Mouse (Mus musculus) heart, postnatal 0 days (tissue): ENCODE results near the gene Pon2. TPM values are rescaled to one million over a fixed set of nuclear protein-coding genes. Genes with fewer than 3 reads are reported as not detected.

Experiments
- ATAC-seq: fragments of 200-750 bp; cut with Nextera tagmentation; 2 replicates; pipeline ENCODE4 v1.8.0; 2017; ENCODE audit warnings: low read depth, moderate number of reproducible peaks, moderate library complexity; ENCODE audit not compliant: insufficient read depth
- DNase-seq: peaks from one replicate; pipeline ENCODE4 v3.0.0-alpha.2; 2016; ENCODE audit warnings: low spot score
- H3K27ac ChIP-seq: fragments of 300-500 bp; sonication (generic); 2 replicates; pipeline ENCODE4 v1.5.1; 2014; ENCODE audit warnings: low read depth, mild to moderate bottlenecking
- H3K27me3 ChIP-seq: fragments of 300-500 bp; sonication (generic); 2 replicates; pipeline ENCODE4 v1.6.1; 2014; ENCODE audit warnings: low read length, mixed read lengths; ENCODE audit not compliant: control insufficient read depth, insufficient read depth
- H3K36me3 ChIP-seq: fragments of 300-500 bp; sonication (generic); replicated peaks from 2 replicates; pipeline ENCODE4 v1.6.1; 2014; ENCODE audit warnings: low read length, mixed read lengths; ENCODE audit not compliant: control insufficient read depth, insufficient read depth
- H3K4me1 ChIP-seq: fragments of 300-500 bp; sonication (generic); 2 replicates; pipeline ENCODE4 v1.6.1; 2014; ENCODE audit warnings: antibody characterized with exemption; ENCODE audit not compliant: control insufficient read depth, insufficient read depth
- H3K4me2 ChIP-seq: fragments of 300-500 bp; sonication (generic); 2 replicates; pipeline ENCODE4 v1.6.1; 2014; ENCODE audit warnings: low read depth, mild to moderate bottlenecking, low read length, moderate library complexity
- H3K4me3 ChIP-seq: fragments of 300-500 bp; sonication (generic); 2 replicates; pipeline ENCODE4 v1.5.1; 2014; ENCODE audit warnings: low read depth, low read length
- H3K9ac ChIP-seq: fragments of 300-500 bp; sonication (generic); replicated peaks from 2 replicates; pipeline ENCODE4 v1.6.1; 2014; ENCODE audit warnings: low read depth, low read length, mixed read lengths
- H3K9me3 ChIP-seq: fragments of 300-500 bp; sonication (generic); replicated peaks from 2 replicates; pipeline ENCODE4 v1.6.1; 2016; ENCODE audit warnings: low read length; ENCODE audit not compliant: control insufficient read depth
- CTCF ChIP-seq: IDR thresholded peaks from 2 replicates; pipeline ENCODE4 v1.5.1; 2016; ENCODE audit warnings: antibody characterized with exemption, control low read depth, low read depth
- EP300 ChIP-seq: IDR thresholded peaks from 2 replicates; pipeline ENCODE4 v1.6.1; 2016; ENCODE audit warnings: antibody characterized with exemption, low read depth
- WGBS: fragments of 180-500 bp; shearing (Covaris S2); extraction: QIAGEN DNeasy Blood & Tissue Kit; methylation state at CpG from one replicate; pipeline ENCODE4 v1.1.7; 2014; 5-methylcytosine and 5-hydroxymethylcytosine counted together
- polyA plus RNA-seq: library from polyadenylated mRNA; unstranded; fragments of >200 nt; fragmentation: Nextera tagmentation; extraction: Ambion mirVana; gene quantifications from 2 replicates; pipeline ENCODE4 v1.2.1, GENCODE M21; 2015
- total RNA-seq: library from RNA; depleted of rRNA; stranded (reverse); fragments of >200 nt; gene quantifications from 2 replicates; pipeline ENCODE4 v1.2.3, GENCODE M21; 2014; ENCODE audit warnings: low replicate concordance

Gene Pon2
- total and polyA plus RNA-seq, 2 experiments from 2014 or later, result 29.7 to 56.8 TPM

GRCm38 (mm10) chr6:5299561-5299960 lies 1.3 kb upstream of the Pon2 start:
- Histone ChIP-seq H3K4me1 (no peaks in the 10 kb centered on the region), H3K27ac (no peak overlapping the region), H3K27me3 (no peaks in the 10 kb centered on the region), H3K9ac (0 out of 2 replicates have a peak overlapping the region, but pooled peaks have one; percentile 1), H3K9me3 (no peaks in the 10 kb centered on the region), H3K36me3 (no peaks in the 10 kb centered on the region), H3K4me2 (no peak overlapping the region), H3K4me3 (no peak overlapping the region)
- TF ChIP-seq CTCF (no peak), EP300 (no peak)
- DNase-seq, result no peak
- WGBS, result 73% methylated on average over 5 of the region's 5 CpGs
- no peak for ATAC-seq

GRCm38 (mm10) chr6:5297321-5298091 lies 749 bp downstream of the Pon2 start:
- TF ChIP-seq EP300 (no peak), CTCF (no peak)
- Histone ChIP-seq H3K36me3 (peaks cover 7% of the 10 kb centered on the region; the same call in 1 of the 2 replicates), H3K4me1 (no peaks in the 10 kb centered on the region), H3K4me2 (peak overlapping the region; percentile 67), H3K27me3 (no peaks in the 10 kb centered on the region), H3K27ac (peak overlapping the region; percentile 89), H3K9ac (peak overlapping the region; percentile 72), H3K4me3 (peak overlapping the region; percentile 62), H3K9me3 (no peaks in the 10 kb centered on the region)
- peak; percentile 74 for ATAC-seq
- 2% methylated on average over 24 of the region's 25 CpGs for WGBS
- DNase-seq, result peak; percentile 84

GRCm38 (mm10) chr6:5296067-5296466 lies 2.2 kb downstream of the Pon2 start:
- WGBS, result 94% methylated on average over 7 of the region's 7 CpGs
- Histone ChIP-seq H3K4me2 (no peak overlapping the region), H3K9me3 (no peaks in the 10 kb centered on the region), H3K4me1 (no peaks in the 10 kb centered on the region), H3K4me3 (no peak overlapping the region), H3K27me3 (no peaks in the 10 kb centered on the region), H3K36me3 (peaks cover 10% of the 10 kb centered on the region; the same call in 1 of the 2 replicates), H3K9ac (no peak overlapping the region), H3K27ac (no peak overlapping the region)
- no peak for DNase-seq
- no peak for ATAC-seq
- no peak for TF ChIP-seq CTCF
- TF ChIP-seq EP300, result no peak

GRCm38 (mm10) chr6:5294659-5295449 lies 3.4 kb downstream of the Pon2 start:
- no peaks in the 10 kb centered on the region for H3K4me1 ChIP-seq
- H3K9ac ChIP-seq, result no peak overlapping the region
- DNase-seq, result no peak
- H3K27me3 ChIP-seq, result no peaks in the 10 kb centered on the region
- 91% methylated on average over 16 of the region's 16 CpGs for WGBS
- H3K9me3 ChIP-seq, result no peaks in the 10 kb centered on the region
- H3K4me2 ChIP-seq, result no peak overlapping the region
- TF ChIP-seq CTCF, result no peak
- TF ChIP-seq EP300, result no peak
- no peak overlapping the region for H3K4me3 ChIP-seq
- no peak overlapping the region for H3K27ac ChIP-seq
- ATAC-seq, result no peak
- peaks cover 10% of the 10 kb centered on the region; the same call in 1 of the 2 replicates for H3K36me3 ChIP-seq

- H3K27ac ChIP-seq, result no peak overlapping the region
- no peak overlapping the region for H3K9ac ChIP-seq
- no peaks in the 10 kb centered on the region for H3K4me1 ChIP-seq
- no peak for ATAC-seq
- no peak overlapping the region for H3K4me3 ChIP-seq
- TF ChIP-seq EP300 (no peak), CTCF (no peak)
- H3K27me3 ChIP-seq, result no peaks in the 10 kb centered on the region
- no peaks in the 10 kb centered on the region for H3K9me3 ChIP-seq
- peaks cover 26% of the 10 kb centered on the region; the same call in 1 of the 2 replicates for H3K36me3 ChIP-seq
- no peak overlapping the region for H3K4me2 ChIP-seq
- 77% methylated on average over 5 of the region's 5 CpGs for WGBS
- no peak for DNase-seq
These were observed 5.4 kb downstream of the Pon2 start for GRCm38 (mm10) chr6:5292841-5293240.
